Mouse (Mus musculus): ENCODE data around the gene Bbs4. TPM values are rescaled to one million over a fixed set of nuclear protein-coding genes. Genes with fewer than 3 reads are reported as not detected.

Gene Bbs4
- polyA plus RNA-seq, 1 experiment from 2014 or later = 1.4 TPM

DNA sequence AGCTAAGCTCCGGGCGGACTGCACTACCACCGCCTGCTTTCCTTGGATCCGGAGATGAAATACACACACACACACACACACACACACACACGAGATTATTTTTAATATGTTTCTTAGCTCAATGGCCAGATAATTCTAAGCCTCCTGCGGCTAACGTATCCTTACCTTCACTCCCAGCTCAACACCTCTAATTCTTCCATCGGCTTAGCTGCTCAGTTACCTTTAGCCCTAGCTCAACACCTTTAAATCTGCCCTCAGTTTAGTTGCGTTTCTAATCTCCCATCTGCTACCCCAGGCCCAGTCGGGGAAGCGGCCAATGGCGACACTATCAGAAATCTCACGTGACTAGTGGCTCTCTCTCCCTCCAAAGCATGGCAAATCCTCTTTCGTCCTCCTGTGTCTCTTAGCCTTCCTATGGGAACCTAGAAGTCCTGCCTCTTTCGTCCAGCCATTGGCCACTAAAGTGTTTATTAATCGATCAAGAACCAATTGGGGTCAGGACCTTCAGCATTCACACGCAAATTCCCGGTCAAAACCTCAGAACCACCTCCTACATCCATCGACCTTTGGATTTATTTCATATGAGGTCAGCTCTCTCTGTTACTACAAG is 78.4 kb downstream of the Bbs4 start:
- Histone ChIP-seq H3K36me3 (ENCODE audit: control insufficient read depth, insufficient read depth) (no peaks in the 10 kb centered on the region), H3K9ac (ENCODE audit: low read depth, low read length) (no peak overlapping the region), H3K27me3 (ENCODE audit: control insufficient read depth, insufficient read depth, low read depth, low read length) (no peaks in the 10 kb centered on the region), H3K27ac (ENCODE audit: low read length) (no peak overlapping the region), H3K4me1 (ENCODE audit: control insufficient read depth, low read depth, low read length) (peaks cover 7% of the 10 kb centered on the region), H3K9me3 (replicated peaks; ENCODE audit: control insufficient read depth, low read length) (no peaks in the 10 kb centered on the region), H3K4me3 (ENCODE audit: low read depth, low read length) (no peak overlapping the region), H3K4me2 (ENCODE audit: low read depth, low read length) (no peak overlapping the region)
- WGBS (ENCODE audit: insufficient replicate concordance) = 73% methylated on average over 19 of the region's 19 CpGs
- no peak for ATAC-seq (ENCODE audit: low read depth)

DNA sequence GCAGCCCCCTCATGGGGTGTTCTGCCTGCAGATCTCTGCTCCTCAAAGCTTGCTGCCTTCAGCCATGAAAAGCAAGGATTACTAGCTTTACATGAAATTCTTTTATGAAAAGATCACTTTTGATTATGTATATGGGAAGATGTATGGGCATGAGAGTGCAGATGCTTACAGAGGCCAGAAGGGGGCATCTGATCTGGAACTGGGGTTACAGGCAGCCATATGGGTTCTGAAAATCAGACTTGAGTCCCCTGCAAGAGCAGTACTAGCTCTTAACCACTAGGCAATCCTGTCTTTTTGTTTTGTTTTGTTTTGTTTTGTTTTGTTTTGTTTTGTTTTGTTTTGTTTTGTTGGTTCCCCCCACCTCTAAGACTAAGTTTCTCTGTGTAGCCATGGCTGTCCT is 80.1 kb downstream of the Bbs4 start:
- H3K27ac ChIP-seq (ENCODE audit: low read length) = no peak overlapping the region

More for the DNA sequence above, 80.1 kb downstream of the Bbs4 start:
- Histone ChIP-seq H3K4me1 (ENCODE audit: control insufficient read depth, low read depth, low read length) (peaks cover 7% of the 10 kb centered on the region), H3K9ac (ENCODE audit: low read depth, low read length) (no peak overlapping the region), H3K4me2 (ENCODE audit: low read depth, low read length) (no peak overlapping the region), H3K27me3 (ENCODE audit: control insufficient read depth, insufficient read depth, low read depth, low read length) (no peaks in the 10 kb centered on the region), H3K36me3 (ENCODE audit: control insufficient read depth, insufficient read depth) (no peaks in the 10 kb centered on the region), H3K4me3 (ENCODE audit: low read depth, low read length) (no peak overlapping the region), H3K9me3 (replicated peaks; ENCODE audit: control insufficient read depth, low read length) (no peaks in the 10 kb centered on the region)
- ATAC-seq (ENCODE audit: low read depth) = no peak

Other genes with a start within 250 kb of the Bbs4 start
- gene Adpgk, start 62.0 kb downstream of the Bbs4 start, polyA plus RNA-seq (2015; fragmentation: Nextera tagmentation; extraction: Ambion mirVana) = 24.2 and 32.2 TPM in 2 replicates
- 4.3 and 5.8 TPM in 2 replicates for gene Arih1, start 133.1 kb upstream of the Bbs4 start, polyA plus RNA-seq (2015; fragmentation: Nextera tagmentation; extraction: Ambion mirVana)
- 35.4 and 38.7 TPM in 2 replicates for gene Hexa, start 186.0 kb upstream of the Bbs4 start, polyA plus RNA-seq (2015; fragmentation: Nextera tagmentation; extraction: Ambion mirVana)
- gene Tmem202, start 186.3 kb upstream of the Bbs4 start, polyA plus RNA-seq (2015; fragmentation: Nextera tagmentation; extraction: Ambion mirVana) = not detected in 2 replicates
- gene Celf6, start 224.4 kb upstream of the Bbs4 start, polyA plus RNA-seq (2015; fragmentation: Nextera tagmentation; extraction: Ambion mirVana) = 0.05 TPM in 1 of 2 replicates, not detected in the other